Comparison of ENCODE assay signal across 18 mouse cellular contexts in genomic region chr4:116635197-116635596, GRCm38 (mm10).
"Had no signal": no experiment of that assay in that cellular context is flagged by ENCODE, and none has a peak within 500 bp of the region (broad histone marks: within the 10 kb centered on the region; RNA-seq: fewer than 3 reads in every experiment).

No protein-coding gene starts in this region.

- H3K27me3 ChIP-seq: neural tube, embryonic 12.5 days had no signal

- H3K4me3 ChIP-seq: midbrain, embryonic 10.5 days; myocyte; neural tube, embryonic 12.5 days had no signal

- H3K27ac ChIP-seq: liver, embryonic 14.5 days; midbrain, embryonic 10.5 days; neural tube, embryonic 12.5 days had no signal

- DNase-seq: lung, adult 18-20 months; lung, embryonic 14.5 days; lung, postnatal 10 days; lung, postnatal 4 days; midbrain, embryonic 14.5 days; retina, postnatal 1 day; right cerebral cortex, adult 18-20 months; right cerebral cortex, postnatal 25 days; right cerebral cortex, postnatal 4 days; spleen, adult 18-20 months; thymus, adult 18-20 months; thymus, postnatal 14 days; thymus, postnatal 36 days had no signal

- H3K9ac ChIP-seq: liver, embryonic 14.5 days; lung, embryonic 14.5 days; neural tube, embryonic 12.5 days had no signal

- ATAC-seq: midbrain, embryonic 16.5 days had no signal

- H3K4me2 ChIP-seq: lung, embryonic 14.5 days; neural tube, embryonic 12.5 days had no signal

- H3K9me3 ChIP-seq: midbrain, embryonic 10.5 days; neural tube, embryonic 12.5 days had no signal

- H3K4me1 ChIP-seq: midbrain, embryonic 10.5 days; neural tube, embryonic 12.5 days had no signal
